Mouse (Mus musculus): ENCODE results near the gene Rassf2. TPM values are rescaled to one million over a fixed set of nuclear protein-coding genes. Genes with fewer than 3 reads are reported as not detected.

Gene Rassf2
- total RNA-seq, 2 experiments from 2014 or later: 5.7 to 6.8 TPM

- peak; percentile 62 for DNase-seq
Observed at GRCm38 (mm10) chr2:132034590-132035469, 4.8 kb upstream of the Rassf2 start.

GRCm38 (mm10) chr2:132031364-132032095 is 1.5 kb upstream of the Rassf2 start:
- no peak for DNase-seq

GRCm38 (mm10) chr2:132030418-132031363 is 633 bp upstream of the Rassf2 start:
- peak; percentile 53 for DNase-seq

- DNase-seq: no peak
Observed at GRCm38 (mm10) chr2:132028894-132029605, 1.0 kb downstream of the Rassf2 start.

GRCm38 (mm10) chr2:132028107-132028506 is 2.0 kb downstream of the Rassf2 start:
- DNase-seq: no peak

- peak; percentile 50 for DNase-seq
Observed at GRCm38 (mm10) chr2:132027366-132027765, 2.7 kb downstream of the Rassf2 start.

DNA sequence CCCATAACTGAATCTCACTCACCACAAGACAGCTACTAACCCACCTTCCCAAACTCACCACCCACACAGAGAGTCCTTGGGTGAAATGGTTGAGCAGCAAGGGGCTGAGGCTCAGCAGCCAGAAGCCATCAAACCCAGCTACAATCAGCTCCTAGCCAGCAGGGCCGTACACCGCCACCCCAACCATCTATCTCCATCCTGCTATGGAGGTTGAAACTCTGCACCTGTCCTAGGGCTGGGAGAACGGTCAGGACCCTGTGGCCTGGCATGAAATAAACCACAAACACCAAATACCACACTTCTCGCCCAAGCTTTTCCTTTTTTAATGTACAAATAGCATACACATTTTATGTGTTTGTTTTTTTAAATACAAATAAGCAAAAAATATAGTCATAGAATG is 6.0 kb downstream of the Rassf2 start:
- no peak for DNase-seq

DNA sequence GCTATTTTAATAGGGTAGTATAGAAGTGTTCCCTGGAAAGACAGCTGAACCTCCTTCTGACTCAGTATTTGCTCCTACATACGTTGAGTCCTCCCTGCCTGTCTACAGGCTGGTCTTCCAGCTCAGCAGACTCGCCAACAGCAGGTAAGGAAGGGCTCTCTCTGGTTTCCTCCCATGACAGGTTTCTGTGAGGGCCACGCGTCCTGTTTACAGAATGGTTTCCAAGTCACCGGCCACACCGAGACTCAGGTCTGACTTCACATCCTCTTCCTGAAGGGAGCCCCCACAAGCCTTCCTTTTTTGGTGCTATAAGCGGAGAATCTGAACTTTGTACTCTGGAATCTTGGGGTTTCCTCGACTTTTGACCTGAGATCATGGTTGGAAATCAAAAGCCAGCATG is 7.4 kb downstream of the Rassf2 start:
- no peak for DNase-seq

DNA sequence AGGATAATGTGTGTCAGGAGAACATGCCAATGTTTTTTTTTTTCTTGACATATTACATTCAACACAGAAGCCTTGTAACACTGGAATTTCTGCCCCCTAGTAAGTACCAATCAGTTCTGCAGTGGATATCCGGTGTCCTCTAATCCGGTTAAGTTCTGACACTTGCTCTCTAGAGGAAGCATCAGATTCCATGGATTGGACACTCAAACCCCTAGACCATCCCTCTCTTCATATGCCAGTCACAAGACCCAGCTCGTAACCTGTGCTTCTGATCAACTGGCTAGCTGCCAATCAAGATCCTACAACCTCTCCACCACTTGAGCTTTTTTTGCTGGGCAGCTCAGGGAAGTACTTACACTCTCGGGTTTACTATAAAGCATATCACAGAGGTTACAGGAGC is 8.4 kb downstream of the Rassf2 start:
- DNase-seq: no peak

DNA sequence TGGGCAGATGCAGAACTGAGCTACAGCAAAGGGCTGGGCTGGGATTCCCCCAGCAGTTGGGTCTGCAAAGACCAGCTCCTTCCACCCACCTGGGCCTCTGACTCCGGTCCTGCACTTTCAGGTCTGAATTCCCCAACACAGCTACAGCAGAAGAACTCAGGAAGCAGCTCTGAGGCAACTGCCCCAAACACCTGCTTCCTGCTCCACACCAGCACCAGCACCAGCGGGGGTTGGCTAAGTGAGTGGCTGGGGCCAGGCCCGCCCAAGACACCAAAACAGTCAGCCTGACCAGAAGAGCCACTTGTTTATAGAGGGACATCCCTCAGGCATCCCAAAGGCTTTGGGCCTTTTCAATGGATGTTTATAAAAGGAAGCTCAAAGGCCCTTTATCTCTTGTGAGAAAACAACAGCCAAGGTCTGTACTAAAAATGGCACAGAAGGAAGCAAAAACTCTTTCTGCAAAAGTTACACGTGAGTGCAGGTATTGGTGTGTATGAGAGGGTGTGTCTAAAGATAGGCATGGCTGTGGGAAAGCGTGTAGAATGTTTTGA is 9.0 kb downstream of the Rassf2 start:
- peak; percentile 44 for DNase-seq

GRCm38 (mm10) chr2:132020420-132020819 is 9.6 kb downstream of the Rassf2 start:
- no peak for DNase-seq

GRCm38 (mm10) chr2:132019372-132019811 is 10.7 kb downstream of the Rassf2 start:
- no peak for DNase-seq

GRCm38 (mm10) chr2:132018156-132018555 is 11.9 kb downstream of the Rassf2 start:
- DNase-seq: no peak

GRCm38 (mm10) chr2:132017611-132018010 is 12.4 kb downstream of the Rassf2 start:
- peak; percentile 52 for DNase-seq

DNA sequence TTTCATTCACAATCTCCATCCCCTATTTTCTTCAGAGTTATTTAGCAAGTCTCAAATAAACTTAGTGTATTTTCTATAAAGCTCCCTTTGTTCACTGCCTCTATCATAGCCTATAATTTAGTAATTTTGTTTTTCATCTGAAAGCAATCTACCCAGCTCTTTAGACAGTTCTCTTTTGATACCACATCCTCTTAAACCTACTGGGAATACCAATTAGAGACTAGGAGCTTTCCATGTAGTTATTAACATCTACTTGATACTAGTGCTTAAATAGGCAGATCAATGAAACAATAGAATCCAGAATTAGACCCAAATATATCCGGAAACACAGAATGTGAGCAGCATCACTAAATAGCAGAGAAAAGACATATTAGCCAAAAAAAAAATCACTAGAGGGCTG is 14.0 kb downstream of the Rassf2 start:
- DNase-seq: no peak

DNA sequence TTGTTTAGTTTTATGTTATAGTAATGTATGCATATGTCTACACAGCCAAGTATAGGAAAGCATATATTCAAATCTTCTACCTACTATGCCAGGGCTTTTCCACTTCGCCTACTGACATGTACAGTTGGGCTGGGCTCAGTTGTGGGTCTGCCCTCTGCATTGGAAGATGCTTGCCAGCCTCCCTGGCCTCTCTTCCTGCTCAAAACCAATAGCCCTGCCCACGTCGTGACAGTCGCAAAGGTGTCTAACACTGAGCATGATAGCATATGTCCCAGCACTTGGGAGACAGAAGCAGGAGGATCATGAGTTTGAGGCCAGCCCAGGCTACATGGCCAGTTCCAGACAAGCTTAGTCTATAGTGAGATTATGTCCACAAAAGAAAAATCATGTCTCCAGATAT is 16.9 kb downstream of the Rassf2 start:
- no peak for DNase-seq

- DNase-seq: no peak
Observed at GRCm38 (mm10) chr2:132010781-132011180, 19.3 kb downstream of the Rassf2 start.

DNA sequence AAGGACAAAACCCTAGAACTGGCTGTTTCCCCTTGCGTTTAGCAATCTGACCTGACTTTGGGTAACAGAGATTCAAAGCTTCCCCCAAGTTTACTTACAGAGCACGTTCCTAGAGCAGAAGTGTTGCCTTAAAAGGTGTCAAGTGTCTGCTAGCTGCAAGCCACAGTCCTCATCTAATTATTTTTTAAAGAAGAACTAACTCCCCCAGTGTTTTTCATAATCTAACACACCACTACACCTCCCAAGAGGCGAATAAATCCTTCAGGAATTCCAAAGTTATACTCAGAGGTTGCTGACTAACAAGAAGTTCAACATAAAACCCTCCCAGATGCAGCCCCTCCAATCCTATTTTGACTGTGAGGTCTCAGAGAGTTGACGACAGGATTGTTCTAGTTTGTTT is 21.9 kb downstream of the Rassf2 start:
- DNase-seq: no peak

GRCm38 (mm10) chr2:132007475-132007819 is 22.6 kb downstream of the Rassf2 start:
- DNase-seq: no peak

DNA sequence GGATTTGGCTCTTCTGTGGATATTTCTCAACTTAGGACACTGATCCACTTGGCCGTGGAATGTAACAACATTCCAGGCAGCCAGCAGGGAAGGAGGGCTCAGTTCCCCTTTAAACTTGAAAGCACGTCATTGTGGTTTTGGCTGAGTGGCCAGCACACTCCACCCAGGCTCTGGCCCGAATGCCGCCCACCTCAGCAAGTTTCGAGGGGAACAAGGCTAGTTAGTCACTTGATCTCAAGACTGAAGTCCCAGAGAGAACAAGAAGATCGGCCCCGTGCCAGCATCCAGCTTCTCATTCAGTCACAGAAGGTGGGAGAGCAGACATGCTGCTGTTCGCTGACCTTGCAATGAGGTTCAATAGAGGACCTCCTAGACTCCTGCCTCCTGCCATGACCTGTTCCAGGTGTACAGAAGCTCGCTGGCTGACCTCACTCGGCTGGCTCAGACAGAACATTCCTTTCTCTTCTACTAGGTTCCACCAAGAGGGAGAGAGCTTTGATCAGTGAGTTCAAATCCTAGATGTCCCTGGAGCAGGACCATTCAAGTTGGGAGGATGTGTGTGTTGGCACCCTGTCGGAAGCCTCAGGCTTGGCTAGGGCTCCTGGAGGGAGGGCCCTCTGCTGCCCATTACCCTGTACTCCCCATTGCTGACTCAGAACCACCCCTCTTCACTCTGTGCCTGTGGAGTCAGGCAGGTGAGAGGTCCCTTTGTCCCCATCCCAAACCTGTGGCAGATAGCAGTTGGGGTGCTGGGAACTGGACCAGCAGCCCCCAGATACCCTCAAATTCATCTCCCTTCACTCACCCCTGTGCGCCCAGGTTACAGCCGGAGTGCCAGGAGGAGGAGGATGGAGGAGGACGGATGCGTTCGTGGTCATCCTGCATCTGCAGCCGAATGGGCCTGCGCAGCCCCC is 23.2 kb downstream of the Rassf2 start:
- DNase-seq: peak; percentile 88

Measured in gastrocnemius, postnatal 25 days (tissue).